Mouse (Mus musculus) limb, embryonic 12.5 days (tissue): ENCODE data around the gene Me1. TPM values are rescaled to one million over a fixed set of nuclear protein-coding genes. Genes with fewer than 3 reads are reported as not detected.
A peak's percentile ranks its signal among the peaks of the same experiment; 100 is the strongest.

Experiments
- ATAC-seq: fragments of 200-750 bp; cut with Nextera tagmentation; 2 replicates; pipeline ENCODE4 v1.8.0; 2017; ENCODE audit warnings: low read depth, moderate TSS enrichment; ENCODE audit not compliant: insufficient number of reproducible peaks, insufficient read depth, low FRiP score, low TSS enrichment
- H3K27ac ChIP-seq: fragments of 300-500 bp; sonication (generic); 2 replicates; pipeline ENCODE4 v1.5.1; 2016; ENCODE audit warnings: mild to moderate bottlenecking, moderate library complexity
- H3K27me3 ChIP-seq: fragments of 300-500 bp; sonication (generic); 2 replicates; pipeline ENCODE4 v1.6.1; 2016; ENCODE audit warnings: mild to moderate bottlenecking, moderate library complexity
- H3K36me3 ChIP-seq: fragments of 300-500 bp; sonication (generic); 2 replicates; pipeline ENCODE4 v1.6.1; 2016; ENCODE audit warnings: mild to moderate bottlenecking, moderate library complexity
- H3K4me1 ChIP-seq: fragments of 300-500 bp; sonication (generic); replicated peaks from 2 replicates; pipeline ENCODE4 v1.6.1; 2016
- H3K4me2 ChIP-seq: fragments of 300-500 bp; sonication (generic); 2 replicates; pipeline ENCODE4 v1.6.1; 2016; ENCODE audit warnings: mild to moderate bottlenecking, moderate library complexity
- H3K4me3 ChIP-seq: fragments of 300-500 bp; sonication (generic); replicated peaks from 2 replicates; pipeline ENCODE4 v1.5.1; 2016; ENCODE audit warnings: mild to moderate bottlenecking
- H3K9ac ChIP-seq: fragments of 300-500 bp; sonication (generic); replicated peaks from 2 replicates; pipeline ENCODE4 v1.6.1; 2016; ENCODE audit warnings: mild to moderate bottlenecking, moderate library complexity
- H3K9me3 ChIP-seq: fragments of 300-500 bp; sonication (generic); 2 replicates; pipeline ENCODE4 v1.6.1; 2016; ENCODE audit warnings: mild to moderate bottlenecking, moderate library complexity
- WGBS: fragments of 180-500 bp; shearing (Covaris S2); methylation state at CpG from one replicate; pipeline ENCODE4 v1.1.7; 2016; 5-methylcytosine and 5-hydroxymethylcytosine counted together
- polyA plus RNA-seq: library from polyadenylated mRNA; unstranded; fragments of >200 nt; fragmentation: Nextera tagmentation; extraction: Ambion mirVana; gene quantifications from 2 replicates; pipeline ENCODE4 v1.2.1, GENCODE M21; 2016

The Me1 gene
- polyA plus RNA-seq, 1 experiment from 2014 or later: 16.8 TPM

DNA sequence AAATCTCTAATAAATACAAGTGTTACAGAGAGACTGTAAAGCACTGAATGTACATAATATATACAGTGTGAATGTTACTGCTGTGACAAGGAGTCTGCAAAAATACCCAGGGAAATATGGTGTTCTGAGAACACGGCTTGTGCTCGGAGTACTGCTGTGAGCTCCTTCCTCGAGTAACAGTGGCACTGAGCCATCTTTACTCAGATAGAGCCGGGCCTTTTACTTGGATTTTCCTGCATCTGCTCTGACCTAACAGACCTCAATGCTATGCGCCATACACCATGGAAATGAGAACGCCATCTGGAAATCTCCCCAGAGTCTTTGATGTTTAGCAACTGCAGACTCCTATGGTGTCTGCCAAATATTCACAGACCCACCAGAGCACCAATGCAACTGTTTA lies 12.9 kb downstream of the Me1 start:
- Histone ChIP-seq H3K27ac (peak overlapping the region; percentile 41; the same call in 1 of the 2 replicates), H3K4me1 (peaks cover 15% of the 10 kb centered on the region)
- WGBS: 44% methylated on average over 6 of the region's 6 CpGs

DNA sequence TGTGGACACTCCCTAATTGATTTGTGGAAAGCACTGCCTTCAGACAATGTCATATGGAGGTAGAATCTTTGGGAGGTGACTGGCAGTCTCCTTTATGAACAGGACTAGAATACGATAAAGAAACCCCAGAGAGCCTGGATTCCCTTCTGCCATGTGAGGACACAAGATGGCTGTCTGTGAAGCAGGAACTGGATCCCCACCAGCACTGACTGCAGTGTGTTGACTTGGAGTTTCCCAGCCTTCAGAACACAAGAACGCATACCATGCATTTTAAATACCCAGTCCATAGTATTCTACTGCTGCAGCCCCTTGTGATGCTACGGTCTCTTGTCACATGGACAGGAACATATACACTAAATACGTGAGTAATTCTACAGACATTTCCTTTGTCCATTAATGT lies 13.5 kb downstream of the Me1 start:
- Histone ChIP-seq H3K4me1 (peaks cover 15% of the 10 kb centered on the region), H3K4me2 (no peak overlapping the region), H3K36me3 (no peaks in the 10 kb centered on the region), H3K9me3 (no peaks in the 10 kb centered on the region), H3K9ac (no peak overlapping the region), H3K4me3 (no peak overlapping the region), H3K27ac (no peak overlapping the region), H3K27me3 (no peaks in the 10 kb centered on the region)
- ATAC-seq: no peak
- WGBS: 94% methylated on average over 4 of the region's 4 CpGs

More for the DNA sequence above, 12.9 kb downstream of the Me1 start:
- H3K4me2 ChIP-seq: no peak overlapping the region
- H3K9me3 ChIP-seq: no peaks in the 10 kb centered on the region
- no peak overlapping the region for H3K4me3 ChIP-seq
- 0 out of 2 replicates have a peak, but pooled peaks have one; percentile 32 for ATAC-seq
- H3K27me3 ChIP-seq: no peaks in the 10 kb centered on the region
- H3K9ac ChIP-seq: no peak overlapping the region
- no peaks in the 10 kb centered on the region for H3K36me3 ChIP-seq

DNA sequence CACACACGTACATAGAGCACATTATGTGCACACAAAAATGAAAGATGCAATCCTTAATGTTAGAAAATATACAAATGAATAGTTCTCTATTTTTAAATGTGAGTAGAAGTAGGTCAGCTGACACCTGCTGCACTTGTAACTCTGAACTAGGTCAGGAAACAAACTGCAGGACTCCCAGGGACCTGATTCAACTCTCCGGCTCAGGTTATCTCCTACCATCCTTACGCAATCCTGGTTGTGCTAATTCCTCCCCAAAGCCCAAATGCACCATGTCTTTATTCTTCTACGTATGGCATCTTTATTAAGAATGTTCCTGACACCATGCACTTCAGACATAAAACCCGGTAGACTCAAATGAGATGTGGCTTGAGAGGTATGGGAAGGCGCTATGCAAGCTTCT lies 15.3 kb downstream of the Me1 start:
- 93% methylated on average over 6 of the region's 6 CpGs for WGBS
- no peak overlapping the region for H3K9ac ChIP-seq
- H3K27me3 ChIP-seq: no peaks in the 10 kb centered on the region
- no peak for ATAC-seq
- peaks cover 15% of the 10 kb centered on the region for H3K4me1 ChIP-seq
- H3K27ac ChIP-seq: no peak overlapping the region
- no peaks in the 10 kb centered on the region for H3K9me3 ChIP-seq
- no peak overlapping the region for H3K4me2 ChIP-seq
- H3K36me3 ChIP-seq: no peaks in the 10 kb centered on the region
- H3K4me3 ChIP-seq: no peak overlapping the region

GRCm38 (mm10) chr9:86679843-86680417 lies 15.8 kb downstream of the Me1 start:
- no peak overlapping the region for H3K4me2 ChIP-seq
- H3K27me3 ChIP-seq: no peaks in the 10 kb centered on the region
- ATAC-seq: no peak
- no peaks in the 10 kb centered on the region for H3K36me3 ChIP-seq
- WGBS: 84% methylated on average over 11 of the region's 11 CpGs
- no peak overlapping the region for H3K9ac ChIP-seq
- H3K27ac ChIP-seq: no peak overlapping the region
- peaks cover 11% of the 10 kb centered on the region for H3K4me1 ChIP-seq
- H3K4me3 ChIP-seq: no peak overlapping the region
- no peaks in the 10 kb centered on the region for H3K9me3 ChIP-seq

DNA sequence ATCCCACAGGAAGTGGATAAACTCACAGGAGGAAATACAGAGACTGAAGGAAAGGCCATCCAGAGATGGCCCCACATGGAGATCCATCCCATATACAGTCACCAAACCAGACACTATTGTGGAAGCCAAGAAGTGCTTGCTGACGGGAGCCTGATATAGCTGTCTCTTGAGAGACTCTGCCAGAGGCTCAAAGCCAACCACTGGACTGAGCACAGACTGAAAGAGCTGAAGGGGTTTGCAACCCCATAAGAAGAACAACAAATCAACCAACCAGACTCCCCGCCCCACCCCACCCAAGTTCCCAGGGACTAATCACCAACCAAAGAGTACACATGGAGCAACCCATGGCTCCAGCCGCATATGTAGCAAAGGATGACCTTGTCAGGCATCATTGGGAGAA lies 19.5 kb downstream of the Me1 start:
- Histone ChIP-seq H3K4me2 (no peak overlapping the region), H3K27ac (no peak overlapping the region), H3K9ac (no peak overlapping the region), H3K27me3 (no peaks in the 10 kb centered on the region), H3K36me3 (no peaks in the 10 kb centered on the region), H3K4me3 (no peak overlapping the region), H3K4me1 (peaks cover 14% of the 10 kb centered on the region), H3K9me3 (no peaks in the 10 kb centered on the region)
- 85% methylated on average over 3 of the region's 3 CpGs for WGBS
- ATAC-seq: no peak

DNA sequence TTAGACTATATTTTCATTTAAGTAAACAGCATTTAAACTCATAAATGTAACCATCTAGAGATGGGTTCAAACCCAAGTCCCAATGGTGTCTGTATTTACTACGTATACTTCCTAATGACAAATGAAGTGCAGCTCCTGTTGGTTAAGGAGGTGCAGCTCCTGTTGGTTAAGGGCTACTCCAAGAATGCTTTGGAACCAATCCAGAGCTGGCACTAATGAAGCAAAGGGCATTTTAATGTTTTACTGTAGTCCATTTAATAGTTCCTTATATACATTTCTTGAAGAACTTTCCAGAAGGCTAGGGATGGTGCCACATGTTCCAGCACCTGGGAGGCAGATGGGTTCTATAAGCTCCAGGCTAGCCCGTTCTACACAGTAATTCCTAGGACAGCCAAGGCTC lies 20.3 kb downstream of the Me1 start:
- Histone ChIP-seq H3K9ac (no peak overlapping the region), H3K27ac (no peak overlapping the region), H3K9me3 (no peaks in the 10 kb centered on the region), H3K4me3 (no peak overlapping the region), H3K36me3 (no peaks in the 10 kb centered on the region), H3K4me2 (no peak overlapping the region), H3K4me1 (peaks cover 14% of the 10 kb centered on the region), H3K27me3 (no peaks in the 10 kb centered on the region)
- no peak for ATAC-seq
- WGBS: 89% methylated on average over 2 of the region's 2 CpGs

DNA sequence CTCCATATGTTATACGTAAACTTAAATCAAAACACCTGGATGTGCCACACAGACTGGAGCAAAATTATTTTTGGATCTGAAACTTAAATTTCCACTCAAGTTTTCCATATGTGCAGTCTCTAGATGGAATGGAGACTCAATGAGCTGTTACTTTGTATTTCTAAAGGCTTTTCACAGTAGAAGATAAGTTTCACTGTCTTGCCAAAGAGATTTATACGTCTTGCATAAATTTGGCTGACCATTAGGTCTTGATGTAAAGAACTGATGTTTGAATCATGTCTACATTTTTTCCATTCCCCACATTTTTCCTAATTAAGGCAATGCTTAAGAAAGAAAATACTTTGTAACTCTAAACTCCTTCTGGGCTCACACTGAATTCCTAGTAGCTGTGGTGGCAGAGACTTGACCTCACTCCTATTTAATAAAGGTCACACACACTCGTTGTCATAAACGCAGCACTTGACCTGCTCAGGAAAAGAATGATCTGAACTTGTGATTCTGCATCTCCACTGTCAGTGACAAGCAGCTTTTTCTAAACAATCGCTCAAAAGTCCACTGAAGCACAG lies 22.8 kb downstream of the Me1 start:
- Histone ChIP-seq H3K9me3 (no peaks in the 10 kb centered on the region), H3K4me1 (peaks cover 14% of the 10 kb centered on the region), H3K27me3 (no peaks in the 10 kb centered on the region), H3K36me3 (no peaks in the 10 kb centered on the region), H3K27ac (0 out of 2 replicates have a peak overlapping the region, but pooled peaks have one; percentile 29), H3K4me3 (no peak overlapping the region), H3K4me2 (no peak overlapping the region), H3K9ac (no peak overlapping the region)
- no peak for ATAC-seq
- 56% methylated on average over 5 of the region's 5 CpGs for WGBS

DNA sequence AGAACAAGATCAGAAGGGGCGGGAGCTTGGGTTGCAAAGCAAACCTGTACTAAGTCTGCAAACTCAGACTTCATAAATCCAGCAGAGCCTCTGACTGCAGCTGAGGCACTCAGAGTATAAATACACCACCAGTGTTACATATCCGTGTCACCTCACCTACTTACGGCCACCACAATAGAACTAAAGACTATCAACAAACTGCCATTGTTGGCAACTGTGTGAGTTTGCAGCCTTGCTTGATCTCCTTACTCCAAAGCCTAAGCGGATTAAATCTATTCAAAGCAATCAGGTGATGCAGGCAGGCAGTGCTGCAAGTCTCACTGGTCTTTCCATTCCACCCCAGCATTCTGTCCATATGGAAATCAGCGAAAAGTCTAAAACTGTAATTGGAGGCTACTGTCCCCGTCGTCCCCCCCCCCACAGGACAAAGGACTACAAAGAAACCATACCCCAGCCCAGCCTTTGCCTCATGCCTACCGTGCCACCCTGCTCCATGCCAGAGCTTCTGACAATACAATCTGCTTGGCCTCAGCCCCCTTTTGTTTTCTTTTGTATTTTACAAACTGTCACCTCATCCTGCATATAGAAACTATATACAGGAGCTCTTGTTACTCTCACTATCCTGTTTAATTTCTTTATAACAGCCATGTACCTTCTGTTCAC lies 27.0 kb downstream of the Me1 start:
- Histone ChIP-seq H3K9me3 (no peaks in the 10 kb centered on the region), H3K27ac (no peak overlapping the region), H3K4me2 (no peak overlapping the region), H3K9ac (no peak overlapping the region), H3K4me3 (no peak overlapping the region), H3K27me3 (no peaks in the 10 kb centered on the region), H3K36me3 (no peaks in the 10 kb centered on the region), H3K4me1 (peaks cover 14% of the 10 kb centered on the region)
- ATAC-seq: no peak
- 55% methylated on average over 8 of the region's 8 CpGs for WGBS

DNA sequence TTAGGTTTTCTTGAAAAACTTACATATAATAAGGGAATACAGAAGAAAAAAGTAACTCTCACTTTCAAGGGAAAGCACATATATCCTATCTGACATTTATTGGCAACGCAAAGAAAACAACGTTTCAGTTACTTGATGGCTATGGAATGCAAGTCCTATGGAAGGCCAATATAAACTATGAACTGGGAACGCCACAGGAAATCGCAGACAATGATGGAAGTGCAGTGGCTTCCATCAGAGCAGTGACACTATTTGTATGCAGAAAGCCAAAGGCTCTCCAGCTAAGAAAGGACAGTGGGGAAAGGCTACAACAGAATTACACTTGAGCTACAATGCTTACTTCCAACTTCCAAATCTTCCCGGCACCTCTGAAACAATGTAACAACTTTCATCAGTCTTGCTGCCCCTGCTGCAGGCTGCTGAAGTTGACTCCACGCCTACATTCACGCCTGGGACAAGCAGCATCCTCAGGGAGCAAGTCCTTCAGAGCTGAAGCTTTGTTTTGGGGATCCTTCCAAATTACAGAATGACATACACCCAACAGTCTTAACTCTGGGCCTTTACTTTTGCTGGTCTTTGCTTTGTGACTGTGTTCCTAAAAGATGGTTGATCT lies 28.5 kb downstream of the Me1 start:
- Histone ChIP-seq H3K4me1 (peaks cover 4% of the 10 kb centered on the region; the same call in 1 of the 2 replicates), H3K27me3 (no peaks in the 10 kb centered on the region), H3K27ac (no peak overlapping the region), H3K4me3 (no peak overlapping the region), H3K36me3 (no peaks in the 10 kb centered on the region), H3K9ac (no peak overlapping the region), H3K9me3 (no peaks in the 10 kb centered on the region), H3K4me2 (no peak overlapping the region)
- ATAC-seq: no peak
- 83% methylated on average over 7 of the region's 7 CpGs for WGBS

DNA sequence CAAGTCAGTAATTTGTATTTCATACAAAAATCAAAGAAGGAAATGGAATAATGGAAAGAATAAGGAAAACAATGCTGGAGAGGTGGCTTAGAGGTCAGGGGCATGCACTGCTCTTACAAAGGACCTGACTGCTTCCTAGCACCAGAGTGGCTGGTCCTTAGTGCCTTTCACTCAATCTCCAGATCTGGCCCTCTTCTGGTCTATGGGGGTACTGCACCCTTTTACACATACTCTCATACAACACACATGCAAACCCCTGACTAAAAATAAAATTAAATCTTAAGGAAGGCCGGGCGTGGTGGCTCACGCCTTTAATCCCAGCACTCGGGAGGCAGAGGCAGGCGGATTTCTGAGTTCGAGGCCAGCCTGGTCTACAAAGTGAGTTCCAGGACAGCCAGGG lies 34.1 kb downstream of the Me1 start:
- Histone ChIP-seq H3K27me3 (no peaks in the 10 kb centered on the region), H3K4me3 (no peak overlapping the region), H3K4me1 (peaks cover 4% of the 10 kb centered on the region), H3K9ac (no peak overlapping the region), H3K36me3 (no peaks in the 10 kb centered on the region), H3K4me2 (no peak overlapping the region), H3K9me3 (0 out of 2 replicates have a peak, but pooled peaks cover 2% of the 10 kb centered on the region), H3K27ac (no peak overlapping the region)
- 94% methylated on average over 6 of the region's 6 CpGs for WGBS
- no peak for ATAC-seq

- Histone ChIP-seq H3K4me3 (no peak overlapping the region), H3K4me2 (no peak overlapping the region), H3K36me3 (no peaks in the 10 kb centered on the region), H3K4me1 (peaks cover 4% of the 10 kb centered on the region), H3K9ac (no peak overlapping the region), H3K27me3 (no peaks in the 10 kb centered on the region), H3K27ac (no peak overlapping the region), H3K9me3 (0 out of 2 replicates have a peak, but pooled peaks cover 2% of the 10 kb centered on the region)
- 98% methylated on average over 3 of the region's 3 CpGs for WGBS
- no peak for ATAC-seq
Observed at GRCm38 (mm10) chr9:86661266-86661665, 34.5 kb downstream of the Me1 start.
